Mouse (Mus musculus): ENCODE results near the gene Rfxap.

DNA sequence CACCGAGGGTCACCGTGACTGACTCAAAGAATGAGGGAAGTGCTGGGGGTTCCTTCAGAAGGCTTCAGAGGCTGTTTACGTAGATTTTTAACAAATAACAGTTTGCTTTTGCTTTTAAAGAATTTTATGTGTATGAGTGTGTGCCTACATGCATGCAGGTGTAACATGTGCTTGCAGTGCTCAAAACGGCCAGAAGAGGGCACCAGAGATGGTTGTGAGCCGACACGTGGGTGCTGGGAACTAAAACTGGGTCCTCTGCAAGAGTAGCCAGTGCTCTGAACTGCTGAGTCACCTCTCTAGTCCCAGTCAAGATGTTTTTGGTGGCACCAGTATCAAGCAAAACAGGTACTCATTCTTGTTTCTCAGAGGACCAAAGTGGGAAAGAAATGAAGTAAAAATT is 34.0 kb downstream of the Rfxap start:
- peak; percentile 35 to 46 (median 36) for TF ChIP-seq CTCF (IDR thresholded peaks at IDR 0.05 in 2 of 3, conservative IDR thresholded peaks at IDR 0.05 in 1 of 3; ENCODE audit: control insufficient read depth in 1 of 3, insufficient read depth in 1 of 3, low read depth in 2 of 3, low read length in 3 of 3, poor library complexity in 1 of 3, severe bottlenecking in 1 of 3)
- no peak for TF ChIP-seq SMC3 (IDR thresholded peaks at IDR 0.05; ENCODE audit: low read depth, low read length)
- TF ChIP-seq EP300 (IDR thresholded peaks at IDR 0.05; ENCODE audit: low read depth in 1 of 2, low read length in 2 of 2), result no peak
- no peak for TF ChIP-seq POLR2A (IDR thresholded peaks at IDR 0.05; ENCODE audit: control insufficient read depth in 1 of 2, insufficient read depth in 1 of 2, low read depth in 1 of 2, low read length in 2 of 2, poor library complexity in 1 of 2)
- no peak for TF ChIP-seq POLR2AphosphoS5 (IDR thresholded peaks at IDR 0.05; ENCODE audit: borderline replicate concordance, low read depth, low read length)
- no peak for TF ChIP-seq USF2 (IDR thresholded peaks at IDR 0.05; ENCODE audit: borderline replicate concordance in 1 of 2, insufficient read depth in 1 of 2, low read depth in 1 of 2, low read length in 2 of 2)
